Mouse (Mus musculus) MEL (cell line): ENCODE measurements around the gene Pla2g12a. TPM values are rescaled to one million over a fixed set of nuclear protein-coding genes. Genes with fewer than 3 reads are reported as not detected.
A peak's percentile ranks its signal among the peaks of the same experiment; 100 is the strongest.

ENCODE experiments used
- DNase-seq: peaks from one replicate; pipeline ENCODE4 v3.0.0; 2011; ENCODE audit warnings: low read depth, low spot score
- H3K27ac ChIP-seq: 2 replicates; pipeline ENCODE4 v1.5.1; 2012; ENCODE audit warnings: low read depth, mild to moderate bottlenecking, control low read depth, low read length, moderate library complexity; ENCODE audit not compliant: control insufficient read depth
- H3K27me3 ChIP-seq, 2 experiments: fragments of 150-350 bp in 1 of 2; sonication (generic) in 1 of 2; 2 replicates each; pipeline ENCODE4 v1.6.1; 2012; ENCODE audit warnings: low read length in 2 of 2, mild to moderate bottlenecking in 2 of 2, improper control_type of control experiment in 1 of 2, moderate library complexity in 1 of 2; ENCODE audit not compliant: insufficient read depth in 2 of 2, control insufficient read depth in 1 of 2
- H3K36me3 ChIP-seq, 2 experiments: 2 replicates each; pipeline ENCODE4 v1.6.1; 2012 to 2014; ENCODE audit warnings: low read length in 2 of 2, improper control_type of control experiment in 1 of 2, inconsistent platforms in 1 of 2, mild to moderate bottlenecking in 1 of 2; ENCODE audit not compliant: insufficient read depth in 2 of 2, control insufficient read depth in 1 of 2
- H3K4me1 ChIP-seq, 2 experiments: fragments of 150-350 bp in 1 of 2; sonication (generic) in 1 of 2; 2 replicates each; pipeline ENCODE4 v1.6.1; 2012; ENCODE audit warnings: low read length in 2 of 2, improper control_type of control experiment in 1 of 2, mild to moderate bottlenecking in 1 of 2; ENCODE audit not compliant: insufficient read depth in 2 of 2, control insufficient read depth in 1 of 2
- H3K4me3 ChIP-seq, 2 experiments: fragments of 150-350 bp in 1 of 2; sonication (generic) in 1 of 2; 2 replicates each; pipeline ENCODE4 v1.5.1; 2012; ENCODE audit warnings: low read depth in 2 of 2, low read length in 2 of 2, mild to moderate bottlenecking in 2 of 2, moderate library complexity in 2 of 2, control low read depth in 1 of 2, improper control_type of control experiment in 1 of 2; ENCODE audit not compliant: control insufficient read depth in 1 of 2, insufficient read depth in 1 of 2
- H3K79me2 ChIP-seq: 2 replicates; pipeline ENCODE4 v1.6.1; 2012; ENCODE audit warnings: mild to moderate bottlenecking, low read length, moderate library complexity; ENCODE audit not compliant: control insufficient read depth, poor library complexity, insufficient read depth
- H3K9ac ChIP-seq: 2 replicates; pipeline ENCODE4 v1.6.1; 2012; ENCODE audit warnings: low read depth, mild to moderate bottlenecking, control low read depth, low read length, moderate library complexity; ENCODE audit not compliant: control insufficient read depth, poor library complexity, severe bottlenecking
- H3K9me3 ChIP-seq: fragments of 150-350 bp; sonication (generic); replicated peaks from 2 replicates; pipeline ENCODE4 v1.6.1; 2012; ENCODE audit warnings: mild to moderate bottlenecking, low read length, improper control_type of control experiment, moderate library complexity; ENCODE audit not compliant: insufficient read depth
- CHD2 ChIP-seq: IDR thresholded peaks from 2 replicates; pipeline ENCODE4 v1.6.1; 2011; ENCODE audit warnings: low read length, improper control_type of control experiment
- ETS1 ChIP-seq: IDR thresholded peaks from 2 replicates; pipeline ENCODE4 v1.6.1; 2012; ENCODE audit warnings: low read depth, mild to moderate bottlenecking, inconsistent platforms, low read length, improper control_type of control experiment, moderate library complexity
- GABPA ChIP-seq: IDR thresholded peaks from 2 replicates; pipeline ENCODE4 v1.6.1; 2012; ENCODE audit warnings: low read depth, mild to moderate bottlenecking, inconsistent platforms, low read length, improper control_type of control experiment, moderate library complexity
- HCFC1 ChIP-seq: IDR thresholded peaks from 2 replicates; pipeline ENCODE4 v1.6.1; 2012; ENCODE audit warnings: low read depth, mild to moderate bottlenecking, inconsistent platforms, low read length, improper control_type of control experiment, moderate library complexity
- JUND ChIP-seq: IDR thresholded peaks from 2 replicates; pipeline ENCODE4 v1.6.1; 2011; ENCODE audit warnings: low read depth, mild to moderate bottlenecking, improper control_type of control experiment, low read length
- MYB ChIP-seq: IDR thresholded peaks from 2 replicates; pipeline ENCODE4 v1.6.1; 2011; ENCODE audit warnings: mild to moderate bottlenecking, low read depth, low read length, improper control_type of control experiment
- MYC ChIP-seq: IDR thresholded peaks from 2 replicates; pipeline ENCODE4 v1.6.1; 2011; ENCODE audit warnings: low read depth, mild to moderate bottlenecking, low read length, improper control_type of control experiment, moderate library complexity
- NRF1 ChIP-seq: IDR thresholded peaks from 2 replicates; pipeline ENCODE4 v1.6.1; 2014; ENCODE audit warnings: low read depth, mild to moderate bottlenecking, inconsistent platforms, low read length, improper control_type of control experiment, moderate library complexity; ENCODE audit not compliant: poor library complexity, insufficient read depth, severe bottlenecking
- RAD21 ChIP-seq: IDR thresholded peaks from 2 replicates; pipeline ENCODE4 v1.6.1; 2011; ENCODE audit warnings: mild to moderate bottlenecking, low read depth, low read length, improper control_type of control experiment
- RCOR1 ChIP-seq: IDR thresholded peaks from 2 replicates; pipeline ENCODE4 v1.6.1; 2012; ENCODE audit warnings: low read depth, mild to moderate bottlenecking, inconsistent platforms, low read length, improper control_type of control experiment
- SMC3 ChIP-seq: IDR thresholded peaks from 2 replicates; pipeline ENCODE4 v1.6.1; 2011; ENCODE audit warnings: low read depth, low read length, improper control_type of control experiment
- TAL1 ChIP-seq: IDR thresholded peaks from 2 replicates; pipeline ENCODE4 v1.6.1; 2012; ENCODE audit warnings: mild to moderate bottlenecking, inconsistent platforms, low read length, moderate library complexity, mixed read lengths
- UBTF ChIP-seq: IDR thresholded peaks from 2 replicates; pipeline ENCODE4 v1.6.1; 2012; ENCODE audit warnings: low read depth, mild to moderate bottlenecking, inconsistent platforms, low read length, improper control_type of control experiment, moderate library complexity, borderline replicate concordance; ENCODE audit not compliant: insufficient read depth
- USF1 ChIP-seq: IDR thresholded peaks from 2 replicates; pipeline ENCODE4 v1.6.1; 2014; ENCODE audit warnings: low read depth, mild to moderate bottlenecking, inconsistent platforms, low read length, improper control_type of control experiment, moderate library complexity
- USF2 ChIP-seq, 2 experiments: IDR thresholded peaks; 2 replicates each; pipeline ENCODE4 v1.6.1; 2011 to 2012; ENCODE audit warnings: improper control_type of control experiment in 2 of 2, low read length in 2 of 2, borderline replicate concordance in 1 of 2, inconsistent platforms in 1 of 2, low read depth in 1 of 2, mild to moderate bottlenecking in 1 of 2; ENCODE audit not compliant: insufficient read depth in 1 of 2
- ZKSCAN1 ChIP-seq: IDR thresholded peaks from 2 replicates; pipeline ENCODE4 v1.6.1; 2012; ENCODE audit warnings: low read depth, mild to moderate bottlenecking, inconsistent platforms, low read length, improper control_type of control experiment, moderate library complexity
- ZMIZ1 ChIP-seq: IDR thresholded peaks from 2 replicates; pipeline ENCODE4 v1.6.1; 2012; ENCODE audit warnings: low read depth, mild to moderate bottlenecking, inconsistent platforms, low read length, improper control_type of control experiment, moderate library complexity
- ZNF384 ChIP-seq: IDR thresholded peaks from 2 replicates; pipeline ENCODE4 v1.6.1; 2012; ENCODE audit warnings: low read depth, mild to moderate bottlenecking, inconsistent platforms, low read length, improper control_type of control experiment
- polyA plus RNA-seq, 2 experiments: library from polyadenylated mRNA; stranded (reverse) in 1 of 2; unstranded in 1 of 2; fragments of >175 nt in 1 of 2; fragments of >200 nt in 1 of 2; gene quantifications; 2 replicates each; pipeline versions ENCODE4 v1.2.1 to v1.2.4; 2012; ENCODE audit warnings: low replicate concordance in 2 of 2, low read depth in 1 of 2; ENCODE audit not compliant: insufficient read length in 2 of 2, insufficient read depth in 1 of 2, missing spikeins in 1 of 2
- total RNA-seq: library from RNA; depleted of rRNA; stranded (reverse); fragments of 300-350 nt; gene quantifications from 2 replicates; pipeline ENCODE4 v1.2.3, GENCODE M21; 2012

Gene Pla2g12a
- total and polyA plus RNA-seq, 3 experiments, result 89.8 to 251 (median 93.5) TPM

- no peak overlapping the region for H3K27ac ChIP-seq
- H3K9ac ChIP-seq, result no peak overlapping the region
- DNase-seq, result peak; percentile 21
- no peaks in the 10 kb centered on the region for H3K9me3 ChIP-seq
- no peaks in the 10 kb centered on the region for H3K4me1 ChIP-seq
- peaks cover 0 to 23% of the 10 kb centered on the region in 2 experiments; a peak in 2 of 4 replicates for H3K36me3 ChIP-seq
- H3K4me3 ChIP-seq, result no peak overlapping the region
- no peaks in the 10 kb centered on the region for H3K27me3 ChIP-seq
- H3K79me2 ChIP-seq, result no peaks in the 10 kb centered on the region
- no peak for TF ChIP-seq ZMIZ1
- TF ChIP-seq TAL1, result no peak
- no peak for TF ChIP-seq NRF1
- no peak for TF ChIP-seq RAD21
- TF ChIP-seq USF1, result no peak
- no peak for TF ChIP-seq UBTF
- no peak for TF ChIP-seq HCFC1
- no peak for TF ChIP-seq MYB
- no peak for TF ChIP-seq CHD2
Measured at GRCm38 (mm10) chr3:129892003-129892402, 13.6 kb downstream of the Pla2g12a start.

GRCm38 (mm10) chr3:129893143-129893542, 14.7 kb downstream of the Pla2g12a start:
- no peaks in the 10 kb centered on the region for H3K27me3 ChIP-seq
- TF ChIP-seq USF1, result no peak
- no peak for TF ChIP-seq MYC
- TF ChIP-seq MYB, result no peak
- TF ChIP-seq JUND, result no peak
- TF ChIP-seq NRF1, result no peak
- no peak for TF ChIP-seq USF2 (IDR thresholded peaks at IDR 0.05; ENCODE audit: borderline replicate concordance in 1 of 2, insufficient read depth in 1 of 2, low read depth in 1 of 2, low read length in 2 of 2)
- TF ChIP-seq ZMIZ1, result no peak
- TF ChIP-seq SMC3, result no peak
- TF ChIP-seq ETS1, result no peak
- TF ChIP-seq TAL1, result no peak
- no peak for TF ChIP-seq ZNF384
- no peak for TF ChIP-seq GABPA
- TF ChIP-seq RCOR1, result no peak
- TF ChIP-seq ZKSCAN1, result no peak
- DNase-seq, result no peak
- H3K9me3 ChIP-seq, result no peaks in the 10 kb centered on the region
- no peak overlapping the region for H3K9ac ChIP-seq
- H3K4me1 ChIP-seq, result no peaks in the 10 kb centered on the region
- H3K4me3 ChIP-seq, result no peak overlapping the region
- no peaks in the 10 kb centered on the region for H3K79me2 ChIP-seq
- no peak overlapping the region for H3K27ac ChIP-seq
- H3K36me3 ChIP-seq, result peaks cover 0 to 20% of the 10 kb centered on the region in 2 experiments; a peak in 2 of 4 replicates
